Mouse (Mus musculus): ENCODE results near the gene Mad1l1. TPM values are rescaled to one million over a fixed set of nuclear protein-coding genes. Genes with fewer than 3 reads are reported as not detected.

Mad1l1 gene
- total RNA-seq, 2 experiments from 2014 or later = 20.1 to 20.7 TPM

- no peak for DNase-seq (ENCODE audit: low spot score in 2 of 2)
These were observed 256.8 kb downstream of the Mad1l1 start for GRCm38 (mm10) chr5:140064521-140064920.

GRCm38 (mm10) chr5:140062828-140063227 is 258.5 kb downstream of the Mad1l1 start:
- DNase-seq (ENCODE audit: low spot score in 2 of 2) = no peak

GRCm38 (mm10) chr5:140062316-140062715 is 259.0 kb downstream of the Mad1l1 start:
- DNase-seq (ENCODE audit: low spot score in 2 of 2) = no peak

GRCm38 (mm10) chr5:140061296-140061879 is 260.0 kb downstream of the Mad1l1 start:
- DNase-seq (ENCODE audit: low spot score in 2 of 2) = peak; percentile 69 to 76

GRCm38 (mm10) chr5:140056291-140056690 is 265.1 kb downstream of the Mad1l1 start:
- no peak for DNase-seq (ENCODE audit: low spot score in 2 of 2)

- no peak for DNase-seq (ENCODE audit: low spot score in 2 of 2)
These were observed 265.9 kb downstream of the Mad1l1 start for GRCm38 (mm10) chr5:140055431-140055830.

GRCm38 (mm10) chr5:140053626-140054025 is 267.7 kb downstream of the Mad1l1 start:
- DNase-seq (ENCODE audit: low spot score in 2 of 2) = no peak

- no peak for DNase-seq (ENCODE audit: low spot score in 2 of 2)
These were observed 268.9 kb downstream of the Mad1l1 start for GRCm38 (mm10) chr5:140052405-140052804.

GRCm38 (mm10) chr5:140045453-140045852 is 275.9 kb downstream of the Mad1l1 start:
- no peak for DNase-seq (ENCODE audit: low spot score in 2 of 2)

- no peak for DNase-seq (ENCODE audit: low spot score in 2 of 2)
These were observed 278.4 kb downstream of the Mad1l1 start for GRCm38 (mm10) chr5:140043002-140043401.

- DNase-seq (ENCODE audit: low spot score in 2 of 2) = no peak
These were observed 279.2 kb downstream of the Mad1l1 start for GRCm38 (mm10) chr5:140042002-140042611.

GRCm38 (mm10) chr5:140041055-140041454 is 280.3 kb downstream of the Mad1l1 start:
- no peak for DNase-seq (ENCODE audit: low spot score in 2 of 2)

- DNase-seq (ENCODE audit: low spot score in 2 of 2) = no peak
These were observed 283.6 kb downstream of the Mad1l1 start for GRCm38 (mm10) chr5:140037587-140038233.

- DNase-seq (ENCODE audit: low spot score in 2 of 2) = no peak
These were observed 285.7 kb downstream of the Mad1l1 start for GRCm38 (mm10) chr5:140035641-140036040.

GRCm38 (mm10) chr5:140035025-140035330 is 286.4 kb downstream of the Mad1l1 start:
- no peak for DNase-seq (ENCODE audit: low spot score in 2 of 2)

GRCm38 (mm10) chr5:140034300-140035024 is 286.9 kb downstream of the Mad1l1 start:
- no peak for DNase-seq (ENCODE audit: low spot score in 2 of 2)

GRCm38 (mm10) chr5:140026366-140026765 is 295.0 kb downstream of the Mad1l1 start:
- DNase-seq (ENCODE audit: low spot score in 2 of 2) = no peak

- no peak for DNase-seq (ENCODE audit: low spot score in 2 of 2)
These were observed 296.1 kb downstream of the Mad1l1 start for GRCm38 (mm10) chr5:140025301-140025700.

GRCm38 (mm10) chr5:140023941-140024500 is 297.3 kb downstream of the Mad1l1 start:
- peak; percentile 64 to 65 for DNase-seq (ENCODE audit: low spot score in 2 of 2)

- no peak for DNase-seq (ENCODE audit: low spot score in 2 of 2)
These were observed 298.5 kb downstream of the Mad1l1 start for GRCm38 (mm10) chr5:140022861-140023260.

GRCm38 (mm10) chr5:140021755-140022154 is 299.6 kb downstream of the Mad1l1 start:
- DNase-seq (ENCODE audit: low spot score in 2 of 2) = peak; percentile 35 to 62

GRCm38 (mm10) chr5:140019616-140020015 is 301.7 kb downstream of the Mad1l1 start:
- DNase-seq (ENCODE audit: low spot score in 2 of 2) = no peak

Measured in layer of hippocampus, postnatal 10 days (tissue).